ENCODE assay signal across 20 mouse cellular contexts in the genomic region with DNA sequence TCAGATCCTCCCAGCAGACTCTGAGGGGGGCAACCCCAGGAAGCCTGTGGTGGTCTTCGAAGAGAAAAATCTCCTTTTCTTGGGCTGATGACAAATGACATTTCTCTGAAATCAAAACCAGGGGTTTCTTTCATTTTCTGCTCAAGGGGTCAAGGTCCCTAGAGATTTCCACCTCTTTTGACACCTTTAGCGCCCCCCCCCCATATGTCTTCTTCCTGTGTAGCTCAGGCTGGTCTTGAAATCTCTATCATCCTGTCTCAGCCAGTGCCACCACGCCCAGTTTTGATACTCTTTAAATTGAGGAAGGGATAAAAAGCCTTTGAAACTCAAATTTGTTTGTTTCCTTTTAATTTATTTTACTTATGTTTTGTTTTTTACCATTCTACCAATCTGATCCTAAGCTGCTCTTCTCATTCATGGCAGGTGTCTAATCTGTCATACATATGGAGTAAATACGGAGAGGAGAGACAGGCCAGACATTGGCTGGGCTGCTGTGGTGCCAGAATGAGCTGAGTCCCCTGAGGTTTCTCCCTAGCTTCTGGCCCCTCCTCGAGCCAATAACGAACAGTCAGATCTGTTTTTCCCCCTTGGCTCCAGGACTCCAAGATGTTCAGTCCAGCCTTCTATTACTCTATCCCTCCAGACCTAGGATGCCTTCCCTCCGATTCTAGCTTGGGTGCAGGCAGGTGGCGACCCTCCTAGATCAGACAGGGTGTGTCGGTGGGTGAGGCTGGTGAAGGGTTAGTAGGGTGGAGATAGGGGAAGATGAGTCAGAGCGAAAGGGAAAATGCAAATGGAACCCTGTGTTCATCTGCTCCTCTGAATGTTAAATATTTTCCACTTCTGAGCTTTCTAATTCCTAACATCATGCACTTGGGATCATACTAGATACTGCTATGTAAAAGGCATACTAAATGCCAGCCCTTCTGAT. TPM values are rescaled to one million over a fixed set of nuclear protein-coding genes. Genes with fewer than 3 reads are reported as not detected.
A peak's percentile ranks its signal among the peaks of the same experiment; 100 is the strongest.
DNase-seq lines count a peak whose midpoint lies in the region; ATAC-seq lines count a peak whose summit lies in the region.
"Had no signal": no experiment of that assay in that cellular context is flagged by ENCODE, and none has a peak within 500 bp of the region (broad histone marks: within the 10 kb centered on the region; RNA-seq: fewer than 3 reads in every experiment).

No protein-coding gene starts in this region.

- H3K4me3 ChIP-seq in midbrain, embryonic 12.5 days = no peak overlapping the region
- H3K4me3 ChIP-seq in midbrain, embryonic 16.5 days (ENCODE audit: low read depth, low read length) = no peak overlapping the region
- H3K4me3 ChIP-seq in intestine, embryonic 16.5 days (ENCODE audit: low read length) = no peak overlapping the region
- H3K4me3 ChIP-seq: embryonic facial prominence, embryonic 13.5 days; heart, embryonic 15.5 days; intestine, embryonic 15.5 days; limb, embryonic 12.5 days; liver, embryonic 13.5 days; lung, embryonic 15.5 days had no signal

- ATAC-seq in midbrain, embryonic 12.5 days (ENCODE audit: low FRiP score, low read depth) = no peak
- no peak for ATAC-seq in midbrain, embryonic 16.5 days
- no peak for ATAC-seq in intestine, embryonic 16.5 days
- ATAC-seq: forebrain, embryonic 16.5 days; intestine, embryonic 15.5 days; Patski had no signal

- no peaks in the 10 kb centered on the region for H3K9me3 ChIP-seq in midbrain, embryonic 12.5 days
- no peaks in the 10 kb centered on the region for H3K9me3 ChIP-seq in midbrain, embryonic 16.5 days (replicated peaks; ENCODE audit: control insufficient read depth, low read length, poor library complexity, severe bottlenecking)
- no peaks in the 10 kb centered on the region; the same call in 1 of the 2 replicates for H3K9me3 ChIP-seq in intestine, embryonic 16.5 days (ENCODE audit: control insufficient read depth, low read length)
- H3K9me3 ChIP-seq: embryonic facial prominence, embryonic 13.5 days; heart, embryonic 15.5 days; intestine, embryonic 15.5 days; limb, embryonic 12.5 days; liver, embryonic 13.5 days; lung, embryonic 15.5 days had no signal

- WGBS in midbrain, embryonic 12.5 days = 76% methylated on average over 10 of the region's 10 CpGs
- WGBS in midbrain, embryonic 16.5 days = 65% methylated on average over 10 of the region's 10 CpGs
- 70% methylated on average over 10 of the region's 10 CpGs for WGBS in intestine, embryonic 16.5 days

- no peak overlapping the region for H3K9ac ChIP-seq in midbrain, embryonic 12.5 days (replicated peaks)
- H3K9ac ChIP-seq in midbrain, embryonic 16.5 days (ENCODE audit: low read depth, low read length) = no peak overlapping the region
- no peak overlapping the region for H3K9ac ChIP-seq in intestine, embryonic 16.5 days (ENCODE audit: low read depth, low read length)
- H3K9ac ChIP-seq: embryonic facial prominence, embryonic 13.5 days; heart, embryonic 15.5 days; intestine, embryonic 15.5 days; limb, embryonic 12.5 days; liver, embryonic 13.5 days; lung, embryonic 15.5 days had no signal

- 0 out of 2 replicates have a peak overlapping the region, but pooled peaks have one; percentile 13 for H3K4me2 ChIP-seq in midbrain, embryonic 12.5 days (replicated peaks)
- no peak overlapping the region for H3K4me2 ChIP-seq in midbrain, embryonic 16.5 days (ENCODE audit: low read length)
- H3K4me2 ChIP-seq in intestine, embryonic 16.5 days (ENCODE audit: low read depth, low read length) = no peak overlapping the region
- H3K4me2 ChIP-seq: embryonic facial prominence, embryonic 13.5 days; heart, embryonic 15.5 days; intestine, embryonic 15.5 days; limb, embryonic 12.5 days; liver, embryonic 13.5 days; lung, embryonic 15.5 days had no signal

- H3K27me3 ChIP-seq in midbrain, embryonic 12.5 days = no peaks in the 10 kb centered on the region
- H3K27me3 ChIP-seq in midbrain, embryonic 16.5 days (ENCODE audit: control insufficient read depth, insufficient read depth, low read depth, low read length) = no peaks in the 10 kb centered on the region
- H3K27me3 ChIP-seq in intestine, embryonic 16.5 days (replicated peaks; ENCODE audit: control insufficient read depth, insufficient read depth, low read length) = no peaks in the 10 kb centered on the region
- H3K27me3 ChIP-seq: embryonic facial prominence, embryonic 13.5 days; intestine, embryonic 15.5 days; lung, embryonic 15.5 days; Patski had no signal

- peak; percentile 34 for DNase-seq in B cell, adult 2 months
- DNase-seq in CD4-positive, CD25-positive, alpha-beta regulatory T cell, adult 2 months (ENCODE audit: low read depth, low spot score) = peak; percentile 41
- peak; percentile 81 for DNase-seq in induced T-regulatory cell, adult 2 months (ENCODE audit: low read depth)
- DNase-seq in urinary bladder, adult 2 months (ENCODE audit: low spot score) = no peak
- DNase-seq: adrenal gland, postnatal 10 days; cerebellum, adult 11 months; gastrocnemius, postnatal 36 days; kidney, postnatal 36 days; layer of hippocampus, adult 9-11 months; liver, embryonic 13.5 days had no signal

- 0 out of 2 replicates have a peak overlapping the region, but pooled peaks have one; percentile 54 for H3K27ac ChIP-seq in midbrain, embryonic 12.5 days (replicated peaks)
- H3K27ac ChIP-seq in midbrain, embryonic 16.5 days (ENCODE audit: low read length) = no peak overlapping the region
- no peak overlapping the region for H3K27ac ChIP-seq in intestine, embryonic 16.5 days (ENCODE audit: low read length)
- H3K27ac ChIP-seq: embryonic facial prominence, embryonic 13.5 days; heart, embryonic 15.5 days; intestine, embryonic 15.5 days; limb, embryonic 12.5 days; liver, embryonic 13.5 days had no signal

- peaks cover 10% of the 10 kb centered on the region for H3K4me1 ChIP-seq in midbrain, embryonic 12.5 days
- H3K4me1 ChIP-seq in midbrain, embryonic 16.5 days (ENCODE audit: control insufficient read depth, insufficient read depth, low read length) = peaks cover 5% of the 10 kb centered on the region
- H3K4me1 ChIP-seq in intestine, embryonic 16.5 days (ENCODE audit: control insufficient read depth, insufficient read depth, low read length) = peaks cover 11% of the 10 kb centered on the region

- no peaks in the 10 kb centered on the region for H3K36me3 ChIP-seq in midbrain, embryonic 12.5 days
- no peaks in the 10 kb centered on the region for H3K36me3 ChIP-seq in midbrain, embryonic 16.5 days (ENCODE audit: control insufficient read depth, insufficient read depth, low read length)
- H3K36me3 ChIP-seq in intestine, embryonic 16.5 days (ENCODE audit: control insufficient read depth, insufficient read depth, low read length) = no peaks in the 10 kb centered on the region
- H3K36me3 ChIP-seq: embryonic facial prominence, embryonic 13.5 days; heart, embryonic 15.5 days; intestine, embryonic 15.5 days; limb, embryonic 12.5 days; liver, embryonic 13.5 days; lung, embryonic 15.5 days had no signal

RNA-seq across cellular contexts. Expression of a gene that starts 4.9 kb away (rescaled TPM):
- 0.34 and 0.47 TPM in 2 replicates for polyA plus RNA-seq in midbrain, embryonic 12.5 days (2016; fragmentation: Nextera tagmentation; extraction: Ambion mirVana)
- 0.20 and 0.22 TPM in 2 replicates for polyA plus RNA-seq in midbrain, embryonic 16.5 days (2015; fragmentation: Nextera tagmentation; extraction: Ambion mirVana)
- 1.8 and 2.4 TPM in 2 replicates for polyA plus RNA-seq in urinary bladder, adult 2 months (2012; rRNA removed)
- polyA plus RNA-seq in intestine, embryonic 16.5 days (2015; fragmentation: Nextera tagmentation; extraction: Ambion mirVana) = 1.2 and 1.9 TPM in 2 replicates

RNA-seq across cellular contexts. Expression of a gene that starts 5.3 kb away (rescaled TPM):
- polyA plus RNA-seq in midbrain, embryonic 12.5 days (2016; fragmentation: Nextera tagmentation; extraction: Ambion mirVana) = 11.4 and 13.6 TPM in 2 replicates
- polyA plus RNA-seq in midbrain, embryonic 16.5 days (2015; fragmentation: Nextera tagmentation; extraction: Ambion mirVana) = 9.1 and 11.0 TPM in 2 replicates
- 38.3 and 40.2 TPM in 2 replicates for polyA plus RNA-seq in urinary bladder, adult 2 months (2012; rRNA removed)
- 6.8 and 7.1 TPM in 2 replicates for polyA plus RNA-seq in intestine, embryonic 16.5 days (2015; fragmentation: Nextera tagmentation; extraction: Ambion mirVana)

RNA-seq across cellular contexts. Expression of a gene that starts 18.8 kb away (rescaled TPM):
- 0.75 and 0.85 TPM in 2 replicates for polyA plus RNA-seq in midbrain, embryonic 12.5 days (2016; fragmentation: Nextera tagmentation; extraction: Ambion mirVana)
- polyA plus RNA-seq in midbrain, embryonic 16.5 days (2015; fragmentation: Nextera tagmentation; extraction: Ambion mirVana) = 0.29 and 0.46 TPM in 2 replicates
- polyA plus RNA-seq in urinary bladder, adult 2 months (2012; rRNA removed) = 2,098 and 2,832 TPM in 2 replicates
- 5.9 and 7.3 TPM in 2 replicates for polyA plus RNA-seq in intestine, embryonic 16.5 days (2015; fragmentation: Nextera tagmentation; extraction: Ambion mirVana)

RNA-seq across cellular contexts. Expression of a gene that starts 28.6 kb away (rescaled TPM):
- polyA plus RNA-seq in midbrain, embryonic 12.5 days (2016; fragmentation: Nextera tagmentation; extraction: Ambion mirVana) = 5.9 and 8.2 TPM in 2 replicates
- 4.5 and 4.8 TPM in 2 replicates for polyA plus RNA-seq in midbrain, embryonic 16.5 days (2015; fragmentation: Nextera tagmentation; extraction: Ambion mirVana)
- polyA plus RNA-seq in urinary bladder, adult 2 months (2012; rRNA removed) = 3.6 and 4.9 TPM in 2 replicates
- 3.7 and 5.4 TPM in 2 replicates for polyA plus RNA-seq in intestine, embryonic 16.5 days (2015; fragmentation: Nextera tagmentation; extraction: Ambion mirVana)

RNA-seq across cellular contexts. Expression of a gene that starts 30.4 kb away (rescaled TPM):
- 130 and 144 TPM in 2 replicates for polyA plus RNA-seq in midbrain, embryonic 12.5 days (2016; fragmentation: Nextera tagmentation; extraction: Ambion mirVana)
- 116 and 124 TPM in 2 replicates for polyA plus RNA-seq in midbrain, embryonic 16.5 days (2015; fragmentation: Nextera tagmentation; extraction: Ambion mirVana)
- 151 and 174 TPM in 2 replicates for polyA plus RNA-seq in urinary bladder, adult 2 months (2012; rRNA removed)
- 158 and 168 TPM in 2 replicates for polyA plus RNA-seq in intestine, embryonic 16.5 days (2015; fragmentation: Nextera tagmentation; extraction: Ambion mirVana)

Comparison
In these comparisons a context has a peak if more than half of its experiments do, and no peak if none do; other contexts are left out.
1. RNA of a gene that starts 18.8 kb away (polyA plus RNA-seq): 2,098 to 2,832 TPM in urinary bladder, adult 2 months; 5.9 to 7.3 TPM in intestine, embryonic 16.5 days, 0.75 to 0.85 TPM in midbrain, embryonic 12.5 days and 0.29 to 0.46 TPM in midbrain, embryonic 16.5 days; every median in the first group is over 100 times any median in the second.